Mouse (Mus musculus): ENCODE results near the gene Olfr1161.
"Not testable (repeated sequence)": the region's sequence is repeated elsewhere in the genome, so short reads cannot be mapped to it uniquely, and the experiment has no call there.

The Olfr1161 gene

GRCm38 (mm10) chr2:88022474-88022873, at the start of gene Olfr1161:
TSS of gene Olfr1161 (plus strand) at chr2:88022774.
- DNase-seq (ENCODE audit: low spot score in 2 of 2) = not testable (repeated sequence)

GRCm38 (mm10) chr2:87974563-87974962, 48.0 kb upstream of the Olfr1161 start, which contains the start of gene Olfr74:
TSS of gene Olfr74 (minus strand) at chr2:87974663.
- no peak for DNase-seq (ENCODE audit: low spot score in 2 of 2)

DNA sequence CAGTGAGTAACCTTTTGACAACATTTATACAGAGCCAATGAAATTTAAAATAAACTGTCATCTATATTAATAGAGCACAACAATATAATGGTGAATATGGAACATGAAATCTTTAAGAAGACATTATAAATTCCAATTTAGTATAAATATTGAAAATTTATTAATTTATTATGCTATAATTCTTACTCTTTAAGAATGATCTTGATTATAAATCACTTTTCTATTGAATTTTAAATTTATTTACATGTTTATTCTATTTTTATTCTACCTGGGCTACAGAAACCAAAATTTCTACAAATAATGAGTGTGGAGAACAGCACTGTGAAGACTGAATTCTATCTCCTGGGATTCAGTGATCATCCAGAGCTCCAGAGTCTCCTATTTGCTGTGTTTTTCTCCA, 32.8 kb upstream of the Olfr1161 start, which contains the start of gene Olfr1158:
Olfr1158 (plus strand) TSS at position 301 of the 400 bp plus-strand sequence.
- no peak for DNase-seq (ENCODE audit: low spot score in 2 of 2)

- DNase-seq (ENCODE audit: low spot score in 2 of 2) = no peak
Measured at GRCm38 (mm10) chr2:88007515-88008318, 14.9 kb upstream of the Olfr1161 start, which contains the start of gene Olfr1160. TSS of gene Olfr1160 (minus strand) at chr2:88008268.

DNA sequence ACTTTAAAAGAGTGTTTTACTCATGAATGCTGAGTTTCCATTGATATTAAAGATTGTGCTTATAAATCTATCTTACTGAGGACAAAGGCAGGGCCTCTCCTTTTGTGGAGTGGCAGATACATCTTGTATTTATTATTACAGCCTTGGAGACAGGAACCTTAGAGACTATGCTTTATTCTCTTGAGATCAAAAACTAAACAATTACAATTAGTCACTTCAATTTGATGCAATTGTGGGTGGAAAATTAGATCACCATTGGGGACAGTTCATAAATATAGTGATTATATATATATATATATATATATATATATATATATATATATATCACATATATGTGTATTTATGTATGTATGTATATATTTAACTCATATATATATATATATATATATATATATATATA, 15.0 kb downstream of the Olfr1161 start, which contains the start of gene Olfr73:
Olfr73 (minus strand) TSS at position 101 of the 400 bp plus-strand sequence.
- no peak for DNase-seq (ENCODE audit: low spot score in 2 of 2)

DNA sequence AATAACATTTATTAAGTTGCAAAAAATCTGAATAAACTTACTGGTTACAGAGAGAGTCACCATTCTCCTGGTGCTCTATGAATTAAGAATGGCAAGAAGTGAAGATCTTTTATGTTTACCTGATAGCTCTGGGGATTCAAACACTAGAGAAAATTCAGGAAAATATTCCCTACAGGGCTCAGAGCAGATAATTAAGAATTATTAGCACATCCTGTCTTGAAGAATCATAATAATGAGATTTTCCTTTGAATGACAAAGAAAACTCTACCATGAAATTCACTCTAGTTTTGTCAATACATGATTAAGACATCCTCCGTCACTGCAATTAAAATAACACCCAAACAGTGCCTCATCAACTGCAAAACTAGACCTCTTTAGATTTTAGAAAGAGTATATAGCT, 28.5 kb downstream of the Olfr1161 start, which contains the start of gene Olfr1162:
Olfr1162 (minus strand) TSS at position 101 of the 400 bp plus-strand sequence.
- no peak for DNase-seq (ENCODE audit: low spot score in 2 of 2)

GRCm38 (mm10) chr2:88063587-88063986, 41.0 kb downstream of the Olfr1161 start:
- DNase-seq (ENCODE audit: low spot score in 2 of 2) = no peak

DNA sequence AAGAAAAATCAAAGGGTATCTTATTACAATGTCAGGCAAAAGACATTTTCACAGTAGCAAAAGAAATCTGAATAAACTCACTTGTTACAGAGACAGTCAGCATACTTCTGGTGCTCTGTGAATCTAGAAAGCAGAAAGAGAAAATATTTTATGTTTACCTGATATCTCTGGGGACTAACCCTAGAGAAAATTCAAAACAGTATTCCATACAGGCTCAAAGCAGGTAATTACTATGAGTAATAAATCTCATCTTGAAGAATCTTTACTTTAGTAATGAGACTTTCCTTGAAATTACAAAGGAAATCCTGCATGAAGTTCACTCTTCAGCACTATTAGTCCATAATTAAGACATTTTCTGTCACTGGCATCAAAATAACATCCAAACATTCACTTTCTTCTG, 49.2 kb downstream of the Olfr1161 start, which contains the start of gene Olfr1163:
Olfr1163 (minus strand) TSS at position 101 of the 400 bp plus-strand sequence.
- DNase-seq (ENCODE audit: low spot score in 2 of 2) = no peak

Data from right cerebral cortex, postnatal 10 days (tissue).